Mouse (Mus musculus) embryonic fibroblast, embryonic 13.5 days (primary cell): Measurements from ENCODE around the gene Dppa3.

Source experiments
- CTCF ChIP-seq: IDR thresholded peaks from 2 replicates; pipeline ENCODE4 v1.5.1; 2011; ENCODE audit warnings: mild to moderate bottlenecking, control low read depth, low read length, moderate library complexity, borderline replicate concordance; ENCODE audit not compliant: insufficient read depth
- POLR2A ChIP-seq: IDR thresholded peaks from 2 replicates; pipeline ENCODE4 v1.6.1; 2011; ENCODE audit warnings: low read depth, mild to moderate bottlenecking, control low read depth, low read length, moderate library complexity

- TF ChIP-seq POLR2A (no peak), CTCF (no peak)
Observed at GRCm38 (mm10) chr6:122591027-122591758, 35.0 kb upstream of the Dppa3 start.
